24 mouse cellular contexts compared by ENCODE assay signal in genomic region chr1:165233806-165234205, GRCm38 (mm10). TPM values are rescaled to one million over a fixed set of nuclear protein-coding genes. Genes with fewer than 3 reads are reported as not detected.
A peak's percentile ranks its signal among the peaks of the same experiment; 100 is the strongest.
DNase-seq lines count a peak whose midpoint lies in the region; ATAC-seq and TF ChIP-seq lines count a peak whose summit lies in the region.
"Had no signal": no experiment of that assay in that cellular context is flagged by ENCODE, and none has a peak within 500 bp of the region (broad histone marks: within the 10 kb centered on the region; RNA-seq: fewer than 3 reads in every experiment).

No protein-coding gene starts in this region.

- DNase-seq in adrenal gland, postnatal 10 days: peak; percentile 54
- no peak for DNase-seq in adrenal gland, adult 8-10 months
- DNase-seq in heart, postnatal 25 days (ENCODE audit: low spot score): no peak
- no peak for DNase-seq in kidney, postnatal 0 days (ENCODE audit: low spot score)
- DNase-seq in kidney, postnatal 10 days: no peak
- no peak for DNase-seq in liver, embryonic 13.5 days
- no peak for DNase-seq in layer of hippocampus, postnatal 25 days (ENCODE audit: extremely low spot score in 1 of 2, low spot score in 1 of 2)
- DNase-seq: cerebellum, postnatal 10 days; gastrocnemius, postnatal 10 days; heart, adult 18-20 months; left cerebral cortex, postnatal 4 days; midbrain, embryonic 14.5 days; right cerebral cortex, postnatal 14 days; spleen, adult 18-20 months; thymus, postnatal 36 days had no signal

- no peaks in the 10 kb centered on the region for H3K27me3 ChIP-seq in heart, embryonic 14.5 days (ENCODE audit: control insufficient read depth, insufficient read depth, low read length)
- H3K27me3 ChIP-seq in kidney, postnatal 0 days (ENCODE audit: insufficient read depth, low read length): no peaks in the 10 kb centered on the region
- H3K27me3 ChIP-seq in liver, embryonic 13.5 days: no peaks in the 10 kb centered on the region
- H3K27me3 ChIP-seq: embryonic facial prominence, embryonic 13.5 days; hindbrain, embryonic 15.5 days; intestine, embryonic 15.5 days had no signal

- peaks cover 6 to 22% of the 10 kb centered on the region in 2 experiments; a peak in 3 of 4 replicates for H3K4me1 ChIP-seq in heart, embryonic 14.5 days (ENCODE audit: control insufficient read depth in 2 of 2, insufficient read depth in 2 of 2, low read length in 2 of 2)
- H3K4me1 ChIP-seq in kidney, postnatal 0 days (replicated peaks; ENCODE audit: insufficient read depth, low read length): peaks cover 5% of the 10 kb centered on the region; the same call in 1 of the 2 replicates
- H3K4me1 ChIP-seq in liver, embryonic 13.5 days (replicated peaks): peaks cover 37% of the 10 kb centered on the region

- H3K4me2 ChIP-seq in heart, embryonic 14.5 days (ENCODE audit: low read length): no peak overlapping the region
- no peak overlapping the region for H3K4me2 ChIP-seq in kidney, postnatal 0 days (ENCODE audit: low read length)
- H3K4me2 ChIP-seq in liver, embryonic 13.5 days: no peak overlapping the region
- H3K4me2 ChIP-seq: embryonic facial prominence, embryonic 13.5 days; hindbrain, embryonic 15.5 days; intestine, embryonic 15.5 days had no signal

- TF ChIP-seq CTCF in kidney, postnatal 0 days (IDR thresholded peaks at IDR 0.05; ENCODE audit: low read depth): no peak

- peak overlapping the region; percentile 27 to 51 for H3K27ac ChIP-seq in heart, embryonic 14.5 days (replicated peaks in 1 of 2; ENCODE audit: control insufficient read depth in 1 of 2, insufficient read depth in 1 of 2, low read depth in 2 of 2, low read length in 2 of 2)
- 0 out of 2 replicates have a peak overlapping the region, but pooled peaks have one; percentile 19 for H3K27ac ChIP-seq in kidney, postnatal 0 days
- peak overlapping the region; percentile 39; the same call in 1 of the 2 replicates for H3K27ac ChIP-seq in liver, embryonic 13.5 days
- H3K27ac ChIP-seq: embryonic facial prominence, embryonic 13.5 days; hindbrain, embryonic 15.5 days; intestine, embryonic 15.5 days; left cerebral cortex, adult 2 months had no signal

- no peak overlapping the region for H3K4me3 ChIP-seq in heart, embryonic 14.5 days (ENCODE audit: control insufficient read depth in 1 of 2, insufficient read depth in 1 of 2, low read depth in 1 of 2, low read length in 2 of 2)
- no peak overlapping the region for H3K4me3 ChIP-seq in kidney, postnatal 0 days (replicated peaks; ENCODE audit: low read depth, low read length)
- H3K4me3 ChIP-seq in liver, embryonic 13.5 days (replicated peaks): no peak overlapping the region
- H3K4me3 ChIP-seq: embryonic facial prominence, embryonic 13.5 days; hindbrain, embryonic 15.5 days; intestine, embryonic 15.5 days; left cerebral cortex, adult 2 months had no signal

- intact Hi-C loops in heart, postnatal 25 days (cut with DNase I): no loop called here

- H3K36me3 ChIP-seq in heart, embryonic 14.5 days (ENCODE audit: control insufficient read depth, insufficient read depth, low read length): no peaks in the 10 kb centered on the region
- H3K36me3 ChIP-seq in kidney, postnatal 0 days (ENCODE audit: insufficient read depth, low read length): no peaks in the 10 kb centered on the region
- no peaks in the 10 kb centered on the region for H3K36me3 ChIP-seq in liver, embryonic 13.5 days
- H3K36me3 ChIP-seq: embryonic facial prominence, embryonic 13.5 days; hindbrain, embryonic 15.5 days; intestine, embryonic 15.5 days had no signal

- no peak for ATAC-seq in heart, embryonic 14.5 days (ENCODE audit: insufficient number of reproducible peaks, insufficient read depth, low FRiP score, low read depth)
- ATAC-seq in kidney, postnatal 0 days (replicated peaks; ENCODE audit: low FRiP score, low read depth): no peak
- no peak for ATAC-seq in liver, embryonic 13.5 days (ENCODE audit: low read depth)
- ATAC-seq: CD4-positive, CD25-positive, alpha-beta regulatory T cell, adult 4 months; forebrain, embryonic 14.5 days; intestine, embryonic 15.5 days; lung, postnatal 0 days had no signal

- WGBS in heart, embryonic 14.5 days: 39% methylated on average over 2 of the region's 2 CpGs
- WGBS in kidney, postnatal 0 days: 63% methylated on average over 2 of the region's 2 CpGs
- 72% methylated on average over 2 of the region's 2 CpGs for WGBS in liver, embryonic 13.5 days (ENCODE audit: insufficient replicate concordance)

- H3K9ac ChIP-seq in heart, embryonic 14.5 days (ENCODE audit: low read length): no peak overlapping the region
- no peak overlapping the region for H3K9ac ChIP-seq in kidney, postnatal 0 days (ENCODE audit: low read depth, low read length)
- no peak overlapping the region for H3K9ac ChIP-seq in liver, embryonic 13.5 days
- H3K9ac ChIP-seq: embryonic facial prominence, embryonic 13.5 days; hindbrain, embryonic 15.5 days; intestine, embryonic 15.5 days had no signal

- H3K9me3 ChIP-seq in heart, embryonic 14.5 days (ENCODE audit: control insufficient read depth, low read length): no peaks in the 10 kb centered on the region
- no peaks in the 10 kb centered on the region for H3K9me3 ChIP-seq in kidney, postnatal 0 days (replicated peaks; ENCODE audit: low read length)
- no peaks in the 10 kb centered on the region for H3K9me3 ChIP-seq in liver, embryonic 13.5 days (replicated peaks)
- H3K9me3 ChIP-seq: embryonic facial prominence, embryonic 13.5 days; G1E; hindbrain, embryonic 15.5 days; intestine, embryonic 15.5 days had no signal

RNA-seq across cellular contexts. Expression of gene Tiprl, which starts 3.0 kb away (rescaled TPM):
- 10 to 100 TPM; 51.6 to 61.5 TPM for total RNA-seq in adrenal gland, postnatal 10 days (2021)
- total RNA-seq in adrenal gland, adult 8-10 months (2022): 10 to 100 TPM; 57.9 to 65.5 (median 62.0) TPM
- polyA plus RNA-seq in heart, embryonic 14.5 days (2014; fragmentation: Nextera tagmentation; extraction: Ambion mirVana): 85.2 and 89.7 TPM in 2 replicates
- total RNA-seq in heart, postnatal 25 days (2021): 10 to 100 TPM; 33.9 to 38.4 TPM
- polyA plus RNA-seq in kidney, postnatal 0 days (2015; fragmentation: Nextera tagmentation; extraction: Ambion mirVana): 100 and 103 TPM in 2 replicates
- polyA plus RNA-seq in liver, embryonic 13.5 days (2015; fragmentation: Nextera tagmentation; extraction: Ambion mirVana): 52.0 and 60.1 TPM in 2 replicates
- 10 to 100 TPM; 62.1 to 65.4 TPM for total RNA-seq in layer of hippocampus, postnatal 25 days (2021)

RNA-seq across cellular contexts. Expression of gene Sft2d2, which starts 39.6 kb away (rescaled TPM):
- 10 to 100 TPM; 23.6 to 25.1 TPM for total RNA-seq in adrenal gland, postnatal 10 days (2021)
- 10 to 100 TPM; 36.9 to 45.8 (median 41.3) TPM for total RNA-seq in adrenal gland, adult 8-10 months (2022)
- 27.1 and 27.8 TPM in 2 replicates for polyA plus RNA-seq in heart, embryonic 14.5 days (2014; fragmentation: Nextera tagmentation; extraction: Ambion mirVana)
- total RNA-seq in heart, postnatal 25 days (2021): 10 to 100 TPM; 12.4 to 13.5 TPM
- polyA plus RNA-seq in kidney, postnatal 0 days (2015; fragmentation: Nextera tagmentation; extraction: Ambion mirVana): 21.2 and 21.4 TPM in 2 replicates
- polyA plus RNA-seq in liver, embryonic 13.5 days (2015; fragmentation: Nextera tagmentation; extraction: Ambion mirVana): 5.7 and 7.0 TPM in 2 replicates
- total RNA-seq in layer of hippocampus, postnatal 25 days (2021): 10 to 100 TPM; 10.2 to 12.1 TPM
